Mouse (Mus musculus) stomach, embryonic 15.5 days (tissue): ENCODE measurements around the gene Baiap2l1. TPM values are rescaled to one million over a fixed set of nuclear protein-coding genes. Genes with fewer than 3 reads are reported as not detected.

Experiments used
- ATAC-seq: fragments of 200-750 bp; cut with Nextera tagmentation; 2 replicates; pipeline ENCODE4 v1.8.0; 2017; ENCODE audit warnings: low read depth, moderate number of reproducible peaks, moderate TSS enrichment; ENCODE audit not compliant: insufficient read depth, low FRiP score
- H3K27ac ChIP-seq: fragments of 300-500 bp; sonication (generic); 2 replicates; pipeline ENCODE4 v1.5.1; 2015; ENCODE audit warnings: mild to moderate bottlenecking, inconsistent platforms
- H3K27me3 ChIP-seq: fragments of 300-500 bp; sonication (generic); replicated peaks from 2 replicates; pipeline ENCODE4 v1.6.1; 2015; ENCODE audit warnings: inconsistent platforms
- H3K36me3 ChIP-seq: fragments of 300-500 bp; sonication (generic); 2 replicates; pipeline ENCODE4 v1.6.1; 2015; ENCODE audit warnings: inconsistent platforms
- H3K4me1 ChIP-seq: fragments of 300-500 bp; sonication (generic); 2 replicates; pipeline ENCODE4 v1.6.1; 2015; ENCODE audit warnings: inconsistent platforms
- H3K4me2 ChIP-seq: fragments of 300-500 bp; sonication (generic); 2 replicates; pipeline ENCODE4 v1.6.1; 2015; ENCODE audit warnings: mild to moderate bottlenecking, inconsistent platforms
- H3K4me3 ChIP-seq: fragments of 300-500 bp; sonication (generic); replicated peaks from 2 replicates; pipeline ENCODE4 v1.5.1; 2015; ENCODE audit warnings: inconsistent platforms
- H3K9ac ChIP-seq: fragments of 300-500 bp; sonication (generic); 2 replicates; pipeline ENCODE4 v1.6.1; 2015; ENCODE audit warnings: inconsistent platforms
- H3K9me3 ChIP-seq: fragments of 300-500 bp; sonication (generic); 2 replicates; pipeline ENCODE4 v1.6.1; 2016; ENCODE audit warnings: inconsistent platforms
- WGBS: fragments of 180-500 bp; shearing (Covaris S2); methylation state at CpG from one replicate; pipeline ENCODE4 v1.1.7; 2015; 5-methylcytosine and 5-hydroxymethylcytosine counted together
- polyA plus RNA-seq: library from polyadenylated mRNA; unstranded; fragments of >200 nt; fragmentation: Nextera tagmentation; extraction: Ambion mirVana; gene quantifications from 2 replicates; pipeline ENCODE4 v1.2.1, GENCODE M21; 2015

Gene Baiap2l1
- polyA plus RNA-seq = 20.1 and 22.8 TPM in 2 replicates

GRCm38 (mm10) chr5:144357881-144358591 is at the start of gene Baiap2l1:
Gene Baiap2l1 (minus strand): TSS chr5:144358112.
- H3K27me3 ChIP-seq = no peaks in the 10 kb centered on the region
- peaks cover 5% of the 10 kb centered on the region for H3K4me1 ChIP-seq
- peak within 1 kb of the TSS; percentile 73 for H3K4me3 ChIP-seq
- peak within 1 kb of the TSS; percentile 61 for H3K9ac ChIP-seq
- no peaks in the 10 kb centered on the region for H3K9me3 ChIP-seq
- no peaks in the 10 kb centered on the region for H3K36me3 ChIP-seq
- under 1% methylated on average over 59 of the region's 60 CpGs for WGBS
- ATAC-seq = peak; percentile 96
- peak within 1 kb of the TSS; percentile 91 for H3K4me2 ChIP-seq
- peak within 1 kb of the TSS; percentile 89 for H3K27ac ChIP-seq

DNA sequence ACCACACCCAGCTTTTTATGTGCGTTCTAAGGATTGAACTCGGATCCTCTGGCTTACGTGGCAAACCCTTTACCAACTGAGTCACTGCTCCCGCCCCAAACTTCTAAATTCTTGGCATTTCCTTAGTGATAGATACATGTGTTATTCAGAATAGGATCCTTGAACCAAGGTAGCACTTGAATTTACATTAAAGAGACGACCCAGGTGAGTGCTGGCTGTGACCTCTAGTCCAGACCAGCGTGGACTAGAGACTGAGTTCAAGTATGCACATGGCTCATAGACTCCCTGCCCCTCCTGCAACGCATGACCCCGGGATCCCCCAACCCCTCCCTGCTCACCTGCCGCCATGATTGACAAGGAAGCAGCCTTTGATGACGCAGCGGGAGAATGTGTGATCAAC is 48.3 kb upstream of the Baiap2l1 start:
- ATAC-seq = no peak
- no peaks in the 10 kb centered on the region for H3K36me3 ChIP-seq
- no peak overlapping the region for H3K4me2 ChIP-seq
- H3K9ac ChIP-seq = no peak overlapping the region
- H3K9me3 ChIP-seq = no peaks in the 10 kb centered on the region
- WGBS = 83% methylated on average over 11 of the region's 11 CpGs
- H3K27ac ChIP-seq = no peak overlapping the region
- H3K4me3 ChIP-seq = no peak overlapping the region
- no peaks in the 10 kb centered on the region for H3K27me3 ChIP-seq
- H3K4me1 ChIP-seq = no peaks in the 10 kb centered on the region

DNA sequence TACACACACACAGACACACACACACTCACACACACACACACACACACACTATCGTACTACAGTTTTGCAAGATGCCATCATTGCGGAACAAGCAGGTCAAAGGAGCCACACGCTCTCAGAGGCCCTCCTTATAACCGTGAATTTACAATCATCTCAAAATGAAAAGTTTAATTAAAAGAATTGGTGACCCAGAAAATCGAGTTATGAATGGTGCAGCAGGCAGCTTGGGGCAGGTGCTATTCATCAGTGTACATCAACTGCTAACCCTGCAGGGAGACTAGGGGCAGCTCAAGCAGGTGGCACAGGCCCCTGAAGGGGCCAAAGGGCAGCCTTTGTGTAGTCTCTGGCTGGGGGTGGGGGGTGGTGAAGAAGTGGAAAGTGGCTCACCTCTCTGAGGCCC is 42.9 kb upstream of the Baiap2l1 start:
- ATAC-seq = no peak
- H3K4me1 ChIP-seq = no peaks in the 10 kb centered on the region
- 77% methylated on average over 5 of the region's 5 CpGs for WGBS
- H3K9ac ChIP-seq = no peak overlapping the region
- H3K9me3 ChIP-seq = no peaks in the 10 kb centered on the region
- no peak overlapping the region for H3K27ac ChIP-seq
- H3K4me3 ChIP-seq = no peak overlapping the region
- no peaks in the 10 kb centered on the region for H3K27me3 ChIP-seq
- H3K36me3 ChIP-seq = no peaks in the 10 kb centered on the region
- no peak overlapping the region for H3K4me2 ChIP-seq

GRCm38 (mm10) chr5:144397566-144397965 is 39.7 kb upstream of the Baiap2l1 start:
- no peak for ATAC-seq
- no peak overlapping the region for H3K27ac ChIP-seq
- H3K9ac ChIP-seq = no peak overlapping the region
- no peaks in the 10 kb centered on the region for H3K4me1 ChIP-seq
- no peaks in the 10 kb centered on the region for H3K27me3 ChIP-seq
- no peaks in the 10 kb centered on the region for H3K36me3 ChIP-seq
- H3K4me3 ChIP-seq = no peak overlapping the region
- no peak overlapping the region for H3K4me2 ChIP-seq
- 17% methylated on average over 7 of the region's 9 CpGs for WGBS
- no peaks in the 10 kb centered on the region for H3K9me3 ChIP-seq

DNA sequence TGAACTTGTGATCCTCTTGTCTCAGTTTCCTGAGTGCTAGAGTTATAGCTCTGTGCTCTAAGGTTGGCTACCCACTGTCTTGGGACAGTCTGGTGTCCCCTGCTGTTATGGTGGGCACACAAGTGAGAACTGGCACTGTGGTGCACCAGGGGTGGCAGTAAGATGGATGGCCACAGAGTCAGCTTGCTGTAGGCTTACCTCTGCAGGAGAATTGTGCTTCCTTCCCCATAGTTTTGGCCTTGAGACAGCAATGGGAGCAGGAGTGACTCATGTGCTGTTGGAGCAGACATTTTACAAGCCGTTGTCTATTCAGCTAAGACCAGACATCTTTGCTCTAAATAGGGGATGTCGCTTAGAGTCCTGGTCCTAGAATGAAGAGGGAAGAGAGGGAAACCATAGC is 36.2 kb upstream of the Baiap2l1 start:
- Histone ChIP-seq H3K27me3 (no peaks in the 10 kb centered on the region), H3K36me3 (no peaks in the 10 kb centered on the region), H3K27ac (no peak overlapping the region), H3K4me2 (no peak overlapping the region), H3K4me3 (no peak overlapping the region), H3K9me3 (no peaks in the 10 kb centered on the region), H3K9ac (no peak overlapping the region), H3K4me1 (no peaks in the 10 kb centered on the region)
- 83% methylated on average over 2 of the region's 2 CpGs for WGBS
- ATAC-seq = no peak

DNA sequence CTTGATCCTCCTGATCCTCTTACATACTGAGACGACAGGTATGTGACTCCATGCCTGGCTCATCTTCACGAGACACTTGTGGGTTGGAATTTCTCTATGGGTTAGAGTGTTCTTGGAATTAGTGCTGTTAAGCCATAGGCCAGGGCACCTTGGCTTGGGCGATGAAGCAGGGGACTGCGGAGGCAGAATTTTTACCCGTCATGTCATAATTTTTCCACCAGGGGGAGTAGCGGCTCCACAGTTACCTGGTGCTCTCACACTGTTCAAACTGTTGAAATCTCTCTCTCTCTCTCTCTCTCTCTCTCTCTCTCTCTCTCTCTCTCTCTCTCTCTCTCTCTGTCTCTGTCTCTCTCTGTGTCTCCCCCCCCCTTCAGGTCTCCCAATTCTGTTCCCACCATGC is 29.9 kb upstream of the Baiap2l1 start:
- no peak for ATAC-seq
- Histone ChIP-seq H3K4me3 (no peak overlapping the region), H3K9ac (no peak overlapping the region), H3K36me3 (no peaks in the 10 kb centered on the region), H3K9me3 (0 out of 2 replicates have a peak, but pooled peaks cover 3% of the 10 kb centered on the region), H3K4me2 (no peak overlapping the region), H3K27me3 (no peaks in the 10 kb centered on the region), H3K27ac (no peak overlapping the region), H3K4me1 (no peaks in the 10 kb centered on the region)
- 13% methylated on average over 6 of the region's 6 CpGs for WGBS

GRCm38 (mm10) chr5:144383936-144384335 is 26.0 kb upstream of the Baiap2l1 start:
- H3K4me1 ChIP-seq = no peaks in the 10 kb centered on the region
- H3K27ac ChIP-seq = no peak overlapping the region
- WGBS = 77% methylated on average over 3 of the region's 3 CpGs
- H3K9me3 ChIP-seq = 0 out of 2 replicates have a peak, but pooled peaks cover 3% of the 10 kb centered on the region
- no peaks in the 10 kb centered on the region for H3K36me3 ChIP-seq
- no peak for ATAC-seq
- no peak overlapping the region for H3K4me2 ChIP-seq
- no peak overlapping the region for H3K9ac ChIP-seq
- no peaks in the 10 kb centered on the region for H3K27me3 ChIP-seq
- no peak overlapping the region for H3K4me3 ChIP-seq

- WGBS = 82% methylated on average over 3 of the region's 3 CpGs
- H3K4me1 ChIP-seq = no peaks in the 10 kb centered on the region
- H3K27me3 ChIP-seq = no peaks in the 10 kb centered on the region
- H3K36me3 ChIP-seq = no peaks in the 10 kb centered on the region
- H3K9me3 ChIP-seq = 0 out of 2 replicates have a peak, but pooled peaks cover 3% of the 10 kb centered on the region
- H3K9ac ChIP-seq = no peak overlapping the region
- H3K27ac ChIP-seq = no peak overlapping the region
- no peak overlapping the region for H3K4me2 ChIP-seq
- H3K4me3 ChIP-seq = no peak overlapping the region
- ATAC-seq = no peak
Observed at GRCm38 (mm10) chr5:144381782-144382181, 23.9 kb upstream of the Baiap2l1 start.

GRCm38 (mm10) chr5:144380689-144381088 is 22.8 kb upstream of the Baiap2l1 start:
- 84% methylated on average over 7 of the region's 7 CpGs for WGBS
- ATAC-seq = no peak
- Histone ChIP-seq H3K27ac (no peak overlapping the region), H3K4me1 (no peaks in the 10 kb centered on the region), H3K27me3 (no peaks in the 10 kb centered on the region), H3K9me3 (0 out of 2 replicates have a peak, but pooled peaks cover 3% of the 10 kb centered on the region), H3K36me3 (no peaks in the 10 kb centered on the region), H3K4me2 (no peak overlapping the region), H3K4me3 (no peak overlapping the region), H3K9ac (no peak overlapping the region)

DNA sequence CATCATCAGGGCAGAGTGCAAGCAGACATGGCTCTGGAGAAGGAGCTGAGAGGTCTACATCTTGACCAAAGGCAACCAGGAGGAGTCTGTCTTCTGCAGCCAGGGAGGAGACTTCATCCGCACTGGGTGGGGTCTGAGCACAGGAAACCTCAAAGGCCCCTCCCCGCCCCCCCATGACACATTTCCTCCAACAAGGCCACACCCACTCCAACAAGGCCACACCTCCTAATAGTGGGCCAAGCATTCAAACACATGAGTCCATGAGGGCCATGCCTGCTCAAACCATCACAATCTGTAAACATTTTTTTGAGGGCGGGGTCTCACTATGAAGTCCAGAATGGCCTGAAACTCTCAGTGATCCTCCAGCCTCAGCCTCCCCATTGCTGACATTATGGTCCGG is 21.5 kb upstream of the Baiap2l1 start:
- H3K9ac ChIP-seq = no peak overlapping the region
- H3K4me2 ChIP-seq = no peak overlapping the region
- 88% methylated on average over 4 of the region's 4 CpGs for WGBS
- H3K27ac ChIP-seq = no peak overlapping the region
- H3K4me1 ChIP-seq = no peaks in the 10 kb centered on the region
- no peak for ATAC-seq
- no peak overlapping the region for H3K4me3 ChIP-seq
- no peaks in the 10 kb centered on the region for H3K9me3 ChIP-seq
- H3K36me3 ChIP-seq = no peaks in the 10 kb centered on the region
- no peaks in the 10 kb centered on the region for H3K27me3 ChIP-seq

- ATAC-seq = no peak
- Histone ChIP-seq H3K4me1 (no peaks in the 10 kb centered on the region), H3K9ac (no peak overlapping the region), H3K27me3 (no peaks in the 10 kb centered on the region), H3K4me2 (no peak overlapping the region), H3K27ac (no peak overlapping the region), H3K4me3 (no peak overlapping the region), H3K36me3 (no peaks in the 10 kb centered on the region), H3K9me3 (no peaks in the 10 kb centered on the region)
- 75% methylated on average over 2 of the region's 2 CpGs for WGBS
Observed at GRCm38 (mm10) chr5:144372885-144373284, 15.0 kb upstream of the Baiap2l1 start.

DNA sequence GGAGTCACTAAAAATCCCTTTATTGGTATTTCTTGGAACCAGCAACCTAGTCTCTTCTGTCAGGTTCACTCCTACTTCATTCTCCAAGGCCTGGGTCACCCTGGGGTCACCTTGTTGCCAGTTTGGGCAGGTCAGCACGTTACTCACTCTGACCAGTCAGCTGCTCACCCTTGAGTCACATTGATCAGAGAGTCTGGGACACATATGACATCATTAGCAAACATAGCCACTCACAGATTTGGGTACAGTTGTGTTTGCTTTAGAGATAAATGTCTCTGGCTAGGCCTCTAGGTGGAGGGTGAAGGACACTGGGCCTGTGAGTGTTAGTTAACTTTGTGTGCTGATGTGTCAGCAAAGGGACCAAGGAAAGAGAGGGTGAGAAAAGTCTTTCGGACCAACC is 14.3 kb upstream of the Baiap2l1 start:
- H3K4me2 ChIP-seq = no peak overlapping the region
- H3K9ac ChIP-seq = no peak overlapping the region
- H3K36me3 ChIP-seq = no peaks in the 10 kb centered on the region
- no peaks in the 10 kb centered on the region for H3K27me3 ChIP-seq
- H3K9me3 ChIP-seq = no peaks in the 10 kb centered on the region
- H3K4me1 ChIP-seq = no peaks in the 10 kb centered on the region
- peak; percentile 73; the same call in 1 of the 2 replicates for ATAC-seq
- WGBS = 33% methylated on average over 2 of the region's 2 CpGs
- no peak overlapping the region for H3K4me3 ChIP-seq
- H3K27ac ChIP-seq = no peak overlapping the region
